Mouse (Mus musculus) lung, postnatal 4 days (tissue): ENCODE measurements around the gene Slc6a9.

Source experiments
- DNase-seq, 2 experiments: peaks; one replicate each; pipeline ENCODE4 v3.0.0; 2021

Gene Slc6a9

DNA sequence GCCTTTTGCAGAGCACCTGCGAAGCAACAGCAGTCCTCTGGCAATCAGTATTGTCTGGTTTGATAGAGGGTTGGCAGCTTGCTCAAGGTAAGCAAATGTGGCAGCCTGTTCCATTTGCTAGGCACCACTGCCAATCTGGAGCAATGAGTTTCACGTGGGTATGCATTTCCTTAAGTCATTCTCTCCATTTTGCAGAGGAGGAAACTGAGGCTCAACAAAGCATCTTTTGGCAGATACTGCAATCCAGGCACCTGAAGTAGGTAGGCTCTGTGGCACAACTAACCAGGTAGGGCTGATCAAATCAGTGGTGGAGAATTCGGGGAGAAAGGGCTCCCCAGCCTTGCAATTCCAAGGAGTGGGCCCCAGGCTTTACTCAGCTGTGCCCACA is at the start of gene Slc6a9:
Gene Slc6a9, plus strand, starts transcription at position 50 of the 388 bp plus-strand sequence.
- no peak for DNase-seq

DNA sequence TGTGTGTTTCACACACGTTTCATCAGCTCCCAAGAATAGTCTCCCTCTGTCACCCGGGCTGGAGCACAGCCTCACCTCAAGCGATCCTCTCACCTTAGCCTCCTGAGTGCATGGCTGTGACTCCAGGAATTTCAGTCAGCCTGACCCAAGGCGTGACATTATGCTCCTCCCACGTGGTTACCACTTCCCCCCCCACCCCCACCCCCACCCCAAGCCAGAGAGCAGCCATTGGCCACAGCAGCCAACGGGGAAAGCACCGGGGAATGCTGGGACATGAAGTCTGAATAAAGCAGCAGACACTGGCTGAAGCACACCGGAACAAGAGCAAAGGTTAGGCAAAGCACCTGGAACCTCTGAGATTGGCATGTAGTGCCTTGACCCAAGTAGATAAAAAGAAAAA is 47.3 kb upstream of the Slc6a9 start:
- DNase-seq = peak in 1 of 2 experiments; percentile 26

DNA sequence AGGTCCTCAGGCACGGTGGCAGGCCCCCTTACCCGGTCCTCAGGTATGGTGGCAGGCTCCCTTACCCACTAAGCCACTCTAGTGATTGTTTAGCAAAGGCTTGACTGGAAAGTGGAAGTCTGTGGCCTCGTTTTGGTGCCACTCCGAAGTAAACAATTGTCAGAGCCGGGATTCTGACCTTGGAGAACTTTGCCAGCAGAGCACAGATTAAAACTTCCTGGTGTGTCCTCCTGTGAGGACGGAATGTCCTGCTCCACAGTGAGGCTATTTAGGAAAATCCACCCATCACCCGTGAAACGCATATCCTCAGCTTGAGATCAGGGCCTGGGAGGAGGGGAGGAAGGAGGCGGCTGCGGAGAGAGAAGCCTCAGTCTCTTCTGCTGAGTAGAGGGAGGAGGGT is 46.0 kb upstream of the Slc6a9 start:
- DNase-seq = no peak

DNA sequence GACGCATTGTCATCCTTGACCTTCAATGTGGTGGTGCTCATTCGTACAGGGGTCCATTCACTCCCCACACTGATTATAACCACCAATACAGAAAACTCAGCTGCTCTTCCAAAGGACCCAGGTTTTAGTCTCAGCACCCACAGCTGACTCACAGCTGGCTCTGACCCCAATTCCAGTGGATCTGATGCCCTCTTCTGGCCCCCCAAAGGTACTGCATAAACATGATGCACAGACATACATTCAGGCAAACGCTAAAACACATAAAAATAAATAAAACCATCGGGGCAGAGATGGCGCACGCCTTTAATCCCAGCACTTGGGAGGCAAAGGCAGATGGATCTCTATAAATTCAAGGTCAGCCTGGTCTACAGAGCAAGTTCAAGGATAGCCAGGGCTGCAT is 34.4 kb upstream of the Slc6a9 start:
- no peak for DNase-seq

DNA sequence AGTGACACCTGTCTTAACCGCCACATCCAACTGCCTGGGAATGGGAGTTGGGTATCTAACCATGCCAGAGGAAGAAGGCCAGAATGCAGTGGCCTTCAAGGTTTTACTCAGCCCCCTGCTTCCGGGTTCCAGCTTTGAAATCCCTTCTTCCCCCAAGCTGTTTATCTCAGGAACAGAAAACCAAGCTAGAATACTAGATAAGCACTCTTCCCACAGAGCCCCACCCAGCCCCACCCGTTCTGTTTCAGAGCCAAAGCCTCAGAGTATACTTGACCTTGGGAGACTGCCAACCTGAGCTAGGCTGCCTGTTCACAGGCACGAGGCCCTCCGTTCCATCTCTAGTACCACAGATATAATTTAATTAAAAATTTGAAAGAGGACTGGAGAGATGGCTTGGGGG is 27.3 kb upstream of the Slc6a9 start:
- DNase-seq = no peak

DNA sequence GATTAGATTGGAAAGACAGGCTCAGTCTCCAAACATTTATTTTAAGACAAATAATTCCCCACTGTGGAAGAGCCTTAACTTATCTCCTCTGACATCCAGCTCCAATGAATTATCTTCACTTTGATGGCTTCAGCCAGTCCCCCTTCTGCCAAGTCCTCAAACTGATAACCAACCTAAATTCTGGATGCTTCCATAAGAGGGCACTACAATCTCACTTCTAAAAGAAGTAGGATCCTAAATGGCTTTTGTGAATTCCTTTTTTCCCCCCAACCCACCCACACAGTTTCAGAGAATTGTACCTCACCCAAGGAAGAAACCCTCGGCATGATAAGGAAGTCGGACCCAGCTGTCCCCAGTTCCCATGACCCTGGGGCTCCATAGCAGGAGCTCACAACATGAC is 23.4 kb upstream of the Slc6a9 start:
- DNase-seq = no peak

DNA sequence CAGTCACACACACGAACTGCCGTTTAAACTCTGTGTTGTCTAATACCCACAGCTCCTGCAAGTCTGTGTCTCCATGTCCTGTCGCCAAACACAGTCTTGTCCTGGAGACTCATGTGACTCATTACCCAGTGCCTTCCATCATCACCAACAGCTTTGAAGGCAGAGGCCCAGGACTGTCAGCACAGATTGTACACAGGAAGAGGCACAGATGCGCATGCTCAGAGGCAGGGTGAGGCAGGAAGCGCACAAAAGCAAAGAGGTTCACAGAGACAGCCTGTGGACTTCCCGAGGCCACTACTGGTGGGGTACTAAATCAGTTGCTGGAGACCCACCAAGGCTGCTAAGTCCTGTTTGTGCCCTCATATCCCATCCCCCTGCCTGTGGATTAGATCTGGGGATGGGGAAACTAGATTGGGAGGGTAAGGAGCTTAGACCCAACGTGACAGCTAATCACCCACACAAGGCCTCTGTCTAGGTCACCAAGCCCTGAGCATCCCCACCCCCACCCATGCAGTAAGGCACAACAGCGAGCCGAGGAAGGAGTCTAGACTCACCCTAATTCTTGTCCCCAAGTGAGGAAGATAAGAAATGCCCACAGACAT is 20.6 kb upstream of the Slc6a9 start:
- DNase-seq = peak; percentile 45 to 73

DNA sequence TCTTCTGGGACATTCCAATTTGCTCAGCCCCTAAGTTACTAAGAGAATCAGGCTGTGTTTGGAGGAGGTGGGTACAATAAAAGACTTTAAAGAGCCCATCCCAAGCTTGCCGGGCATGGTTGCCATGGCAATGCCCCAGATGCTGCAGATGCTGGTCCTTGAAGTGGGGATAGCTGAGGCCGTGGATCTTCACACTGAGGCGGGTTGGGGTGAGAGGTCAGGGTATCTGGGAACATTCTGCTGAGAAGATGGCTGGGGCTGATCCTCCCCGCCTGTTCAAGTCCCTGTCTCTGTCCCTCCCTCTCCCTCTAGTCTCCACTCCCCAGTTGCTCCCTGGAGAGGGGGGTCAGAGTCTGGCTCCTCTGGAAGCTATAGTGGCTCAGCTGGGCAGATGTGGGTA is 20.0 kb upstream of the Slc6a9 start:
- peak; percentile 18 to 68 for DNase-seq

DNA sequence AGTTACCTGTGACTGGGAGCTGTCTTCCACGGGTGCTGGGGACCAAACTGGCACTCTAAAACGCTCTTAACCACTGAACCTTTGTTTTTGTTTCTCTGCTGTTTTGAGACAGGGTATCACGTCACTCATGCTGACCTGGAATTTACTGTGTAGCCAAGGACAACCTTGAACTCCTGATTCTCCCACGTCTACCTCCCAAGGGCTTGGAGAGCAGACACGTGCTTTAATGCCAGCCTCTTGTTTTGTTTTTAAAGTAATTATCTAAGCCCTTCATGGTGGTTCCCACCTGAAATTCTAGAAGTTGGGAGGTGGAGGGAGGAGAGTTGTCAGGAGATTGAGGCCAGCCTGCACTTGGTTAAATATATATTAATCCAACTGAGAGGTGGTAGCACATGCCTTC is 17.5 kb upstream of the Slc6a9 start:
- no peak for DNase-seq

DNA sequence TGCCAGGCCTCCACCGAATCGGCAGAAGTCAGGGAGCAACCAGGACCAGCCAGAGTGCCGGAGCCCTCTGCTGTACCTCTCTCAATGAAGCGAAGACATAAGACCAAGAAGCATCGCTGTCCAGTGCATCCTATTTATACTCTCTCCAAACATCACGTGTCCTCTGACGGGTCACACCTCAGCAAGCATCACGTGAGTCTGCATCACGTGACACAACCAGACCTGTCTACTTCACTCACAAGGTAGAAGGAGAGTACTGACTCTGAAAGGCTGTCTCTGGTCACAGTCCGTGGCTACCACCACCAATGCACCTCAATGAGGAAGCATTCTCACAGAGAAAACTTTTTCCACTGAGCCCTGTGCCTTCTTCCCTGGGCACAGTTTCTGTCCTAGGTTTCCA is 16.3 kb upstream of the Slc6a9 start:
- DNase-seq = no peak

DNA sequence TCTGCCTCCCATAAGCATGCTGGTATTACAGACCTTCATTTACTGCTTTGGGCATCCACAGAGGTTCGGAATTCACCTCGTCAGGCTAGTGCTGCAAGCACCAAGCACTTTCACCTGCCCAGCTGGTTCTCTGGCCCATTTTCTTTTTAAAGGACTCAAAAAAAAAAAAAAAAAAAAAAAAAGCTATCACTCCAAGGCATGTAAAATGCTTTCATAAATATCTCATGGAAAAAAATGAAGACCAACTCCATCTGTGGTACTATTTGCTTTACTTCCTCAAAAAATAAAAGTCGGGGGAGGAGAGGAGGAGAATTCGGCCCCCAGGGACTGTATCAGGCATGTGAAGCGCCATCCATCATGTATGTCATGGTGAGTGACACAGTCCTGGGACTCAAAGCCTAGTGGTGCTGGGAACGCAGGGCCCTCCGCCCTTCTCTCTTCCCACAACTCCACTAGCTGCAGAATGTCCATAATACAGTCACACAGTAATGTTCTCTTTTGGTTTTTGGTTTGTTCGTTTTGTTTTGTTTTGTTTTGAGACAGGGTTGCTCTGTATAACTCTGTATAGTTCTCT is 5.6 kb upstream of the Slc6a9 start:
- no peak for DNase-seq

DNA sequence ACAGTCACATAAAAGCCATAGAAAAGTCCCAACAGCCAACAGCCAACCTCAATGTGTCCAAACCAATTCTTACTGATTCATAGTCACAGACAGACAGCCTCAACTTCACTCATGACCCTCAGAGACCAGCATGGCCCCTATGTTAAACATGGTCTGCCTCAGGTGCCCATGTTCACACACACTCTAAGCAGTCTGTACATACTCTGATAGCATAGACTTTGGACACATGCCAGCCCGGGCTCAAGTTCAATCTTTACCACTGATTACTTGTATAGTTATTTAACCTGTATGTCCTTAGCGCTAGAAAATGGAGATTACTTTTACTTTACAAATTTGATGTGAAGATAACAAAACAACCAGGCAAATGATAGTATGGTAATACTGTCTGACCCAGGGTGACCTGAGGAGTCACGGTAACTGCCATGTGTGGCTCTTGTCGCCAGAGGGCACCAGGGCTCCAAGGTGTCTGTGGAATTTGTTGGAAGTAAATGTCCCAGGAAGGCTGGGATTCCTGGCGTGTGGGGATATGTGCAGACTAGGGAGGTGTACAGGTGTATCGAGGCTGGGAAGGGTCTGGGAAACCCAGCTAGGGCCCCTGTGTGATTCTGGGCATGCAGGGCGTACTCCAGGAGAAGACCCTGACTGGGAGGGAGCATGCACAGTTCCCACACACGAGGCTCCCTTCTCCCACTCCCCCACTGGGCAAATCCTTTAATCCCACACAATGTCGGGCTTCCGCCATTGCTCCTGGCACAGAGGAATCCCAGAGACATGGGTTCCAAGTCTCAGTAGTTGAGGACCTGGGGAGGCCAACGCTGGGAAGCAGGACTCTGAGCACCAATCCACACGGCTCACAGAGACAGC is 4.8 kb upstream of the Slc6a9 start:
- DNase-seq = peak; percentile 59 to 77

DNA sequence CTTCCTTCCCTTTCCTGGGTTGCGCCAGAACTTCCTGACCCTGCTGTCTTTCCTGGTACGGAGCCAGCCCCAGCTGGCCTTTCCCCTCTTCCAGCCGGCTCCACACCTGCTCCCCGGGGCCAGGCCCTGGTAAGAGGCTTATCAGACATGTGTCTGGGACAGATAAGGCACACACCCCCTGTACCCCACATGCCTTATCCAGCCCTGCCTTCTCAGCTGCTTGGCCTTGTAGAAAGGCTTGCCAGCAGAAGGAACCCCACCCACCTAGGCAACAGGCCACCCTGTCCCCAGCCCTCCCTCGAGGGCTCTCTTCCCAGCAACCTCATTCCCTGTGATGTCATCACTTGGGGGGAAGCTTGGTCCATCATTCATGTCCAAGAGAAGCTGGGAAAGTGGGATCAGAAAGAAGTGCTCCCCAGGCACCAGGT is 4.2 kb upstream of the Slc6a9 start:
- peak; percentile 38 to 69 for DNase-seq

DNA sequence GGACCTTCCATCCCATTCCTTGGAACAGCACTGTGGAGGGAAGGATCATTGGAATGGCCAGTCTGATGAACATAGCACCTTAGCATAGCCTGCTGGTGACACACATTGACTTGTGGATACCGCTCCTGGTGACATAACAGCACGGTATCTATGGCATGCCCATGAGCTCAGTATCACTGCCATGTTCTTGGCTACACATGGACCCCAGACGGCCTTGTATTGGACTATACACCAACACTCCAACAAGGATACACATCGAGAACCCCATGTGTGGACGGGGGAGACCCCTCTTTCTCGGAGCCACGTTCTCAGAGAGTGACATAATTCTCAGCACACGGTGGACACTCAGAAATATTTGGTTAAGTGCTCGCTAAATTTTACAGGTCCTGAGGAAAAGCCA is 3.5 kb upstream of the Slc6a9 start:
- DNase-seq = no peak

DNA sequence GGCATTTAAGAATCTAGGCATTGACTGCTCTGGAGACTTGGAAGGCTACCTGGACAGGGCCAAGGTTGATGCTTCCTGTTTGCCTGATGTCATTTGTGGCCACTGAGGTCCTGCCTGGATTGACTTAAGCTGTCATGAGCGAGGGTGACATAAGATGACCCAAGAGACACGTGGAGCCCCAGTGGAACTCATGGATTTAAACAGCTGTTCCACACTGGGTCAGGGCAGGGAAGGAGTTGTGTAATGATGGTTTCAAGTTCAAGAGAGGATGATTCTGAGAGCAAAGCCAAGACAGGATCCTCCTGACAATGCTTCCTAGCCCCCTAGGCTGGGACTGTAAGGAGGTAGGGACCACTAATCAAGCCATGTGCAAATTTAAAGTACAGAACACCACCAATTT is 2.8 kb upstream of the Slc6a9 start:
- no peak for DNase-seq

DNA sequence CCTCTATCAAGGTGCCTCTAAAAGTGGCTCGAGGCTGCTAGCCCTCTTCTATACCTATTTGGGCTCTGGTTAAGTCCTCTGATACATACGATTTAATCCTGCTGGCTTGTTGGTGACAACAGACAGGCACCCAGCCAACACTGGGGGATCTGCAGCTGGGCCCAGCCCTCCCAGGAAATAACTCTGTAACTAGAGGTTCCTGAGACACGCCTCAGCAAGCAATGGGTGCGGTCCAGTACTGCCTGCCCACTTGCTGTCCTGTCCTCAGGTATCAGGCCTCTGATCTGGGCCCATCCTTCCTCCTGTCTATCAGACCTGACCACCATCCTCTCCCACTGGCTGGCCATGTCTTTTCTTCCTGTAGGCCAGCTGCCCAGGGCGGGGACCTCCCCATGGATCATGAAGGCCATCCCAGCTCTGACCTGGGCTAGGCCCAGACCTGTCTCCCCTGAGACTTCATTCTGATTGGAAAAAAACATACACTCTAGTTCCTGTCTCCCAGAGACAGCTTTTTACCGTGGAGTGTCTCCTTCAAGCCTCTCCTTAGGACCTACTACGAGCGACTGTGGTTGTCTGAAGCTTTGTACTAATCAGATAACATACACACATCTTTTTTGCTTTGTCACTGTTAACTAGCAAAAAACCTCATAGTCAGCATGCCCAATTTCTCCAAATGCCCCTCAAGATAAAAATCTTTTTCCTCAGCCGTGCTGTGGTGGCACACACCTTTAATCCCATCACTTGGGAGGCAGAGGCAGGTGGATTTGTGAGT is 2.2 kb upstream of the Slc6a9 start:
- DNase-seq = peak; percentile 26 to 56

DNA sequence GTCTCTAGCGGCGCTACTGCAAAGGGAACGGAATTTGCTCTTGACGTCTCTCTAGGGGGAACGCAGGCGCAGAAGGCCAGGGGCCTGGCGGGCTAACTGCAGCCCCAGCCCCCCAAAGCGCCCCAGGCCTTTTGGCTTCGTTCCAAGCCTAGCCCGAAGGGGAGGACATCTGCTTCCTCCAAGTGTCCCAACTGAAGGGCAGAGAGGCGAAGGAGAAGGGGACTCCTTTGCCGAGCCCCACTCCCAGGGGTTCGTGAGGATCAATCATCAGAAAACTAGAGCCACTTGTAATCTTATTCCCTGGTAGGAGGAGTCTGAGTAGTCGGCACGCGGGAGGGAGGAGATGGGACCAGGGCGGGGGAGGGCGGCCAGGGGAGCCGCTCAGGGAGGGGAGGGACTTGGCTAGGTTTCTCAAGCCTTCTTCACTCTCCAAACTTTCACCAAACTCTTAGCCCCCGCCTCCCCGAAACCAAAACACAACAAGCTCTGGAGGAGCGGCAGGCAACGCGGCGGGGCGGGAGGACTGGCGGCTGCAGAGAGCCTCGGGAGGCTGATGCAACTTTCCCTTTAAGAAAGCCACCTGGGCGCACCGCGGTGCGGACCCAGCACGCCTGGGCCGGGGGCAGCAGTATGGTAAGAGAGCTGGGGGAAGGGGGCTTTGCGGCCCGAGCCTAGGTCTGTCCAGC is 682 bp downstream of the Slc6a9 start:
- DNase-seq = peak; percentile 83 to 87

DNA sequence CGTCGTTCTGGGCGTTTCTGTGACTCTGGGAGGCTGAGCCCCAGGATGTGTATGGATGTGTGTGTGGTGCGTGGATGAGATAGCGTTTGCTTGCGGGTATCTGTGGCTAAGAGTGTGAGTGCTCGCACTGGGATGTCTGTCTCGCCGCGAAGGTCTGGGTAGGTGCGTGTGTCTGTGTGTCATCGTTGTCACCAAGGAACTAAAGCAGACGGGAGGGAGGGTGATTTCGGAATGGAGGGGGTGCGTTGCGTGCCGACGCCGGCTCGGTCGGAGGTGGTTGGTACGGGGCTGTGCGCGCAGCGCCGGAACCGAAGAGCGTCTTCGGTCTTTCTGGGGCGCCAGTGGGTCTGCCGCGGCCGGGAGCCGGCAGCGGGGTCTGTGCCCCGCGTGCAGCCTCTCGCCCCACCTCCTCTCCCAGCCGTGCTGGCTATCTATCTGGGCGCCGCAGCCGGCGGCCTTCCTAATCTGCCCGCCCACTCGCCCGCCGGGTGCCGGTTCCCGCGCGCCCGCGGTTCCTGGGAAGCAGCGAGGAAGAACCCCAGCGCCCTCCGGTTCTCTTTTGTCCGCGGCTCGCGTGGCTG is 1.3 kb downstream of the Slc6a9 start:
- peak; percentile 59 to 66 for DNase-seq

DNA sequence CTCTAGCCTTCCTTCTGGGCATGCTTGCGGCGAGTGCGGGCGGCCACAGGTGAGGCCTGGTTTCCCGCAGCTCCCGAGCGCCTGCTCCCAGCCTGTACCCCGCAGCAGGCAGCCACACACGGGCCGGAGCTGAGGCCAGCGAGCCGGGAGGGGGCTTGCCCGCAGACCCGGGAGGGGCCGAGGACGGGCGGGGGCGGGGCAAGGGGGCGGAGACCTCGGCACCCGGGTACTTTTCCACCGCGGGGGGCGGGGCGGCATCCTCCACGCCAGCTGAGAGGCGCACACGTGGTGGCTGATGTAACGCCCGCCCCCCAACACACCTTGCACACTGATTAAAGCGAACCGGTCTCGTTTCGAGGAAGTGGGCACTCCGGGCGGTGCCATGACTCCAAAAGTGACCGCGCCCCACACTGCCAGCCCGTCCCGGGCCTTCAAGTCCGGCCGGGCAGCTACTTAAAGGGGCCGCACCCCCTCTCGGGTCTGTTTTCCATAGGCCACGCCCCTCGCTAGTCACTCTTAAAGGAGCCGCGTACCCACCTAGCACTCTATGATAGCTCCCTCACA is 2.0 kb downstream of the Slc6a9 start:
- peak; percentile 91 to 95 for DNase-seq

DNA sequence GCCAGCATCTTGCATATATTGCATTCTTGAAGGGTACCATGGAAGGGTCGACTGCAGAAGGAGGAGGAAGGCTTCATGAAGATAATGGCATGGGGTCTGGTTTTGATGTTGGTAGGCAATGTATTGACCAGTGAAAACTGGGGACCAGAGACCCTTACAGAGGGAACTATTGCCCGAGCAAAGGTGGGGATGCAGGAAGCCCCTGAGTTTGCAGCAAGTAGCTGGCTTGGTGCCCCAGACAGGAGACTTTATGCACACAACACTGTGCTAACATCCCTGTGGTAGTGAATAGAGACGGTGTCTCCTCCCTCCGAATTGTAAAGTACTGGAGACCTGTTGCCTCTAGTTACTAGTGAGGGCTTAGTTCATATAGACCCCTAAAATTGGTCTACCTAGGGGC is 3.0 kb downstream of the Slc6a9 start:
- no peak for DNase-seq

DNA sequence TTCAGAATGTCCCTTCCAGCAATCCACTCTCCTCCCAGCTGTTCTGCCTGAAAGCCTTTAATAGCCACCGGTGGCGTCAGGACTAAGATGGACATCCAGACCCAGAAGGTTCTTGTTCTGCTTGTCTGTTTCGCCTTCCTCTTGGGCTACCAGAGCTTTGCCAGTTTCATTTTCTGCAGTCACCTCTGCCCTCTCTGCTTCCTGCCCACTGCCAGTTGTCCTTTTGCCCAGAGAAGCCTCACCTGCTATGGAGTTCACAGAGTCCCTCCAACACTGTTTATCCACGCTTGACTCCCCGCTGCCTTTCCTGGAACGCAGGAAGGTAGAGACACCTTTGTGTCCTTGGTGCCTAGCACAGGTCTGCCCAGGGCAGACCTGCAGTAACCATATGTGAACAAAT is 5.1 kb downstream of the Slc6a9 start:
- no peak for DNase-seq

DNA sequence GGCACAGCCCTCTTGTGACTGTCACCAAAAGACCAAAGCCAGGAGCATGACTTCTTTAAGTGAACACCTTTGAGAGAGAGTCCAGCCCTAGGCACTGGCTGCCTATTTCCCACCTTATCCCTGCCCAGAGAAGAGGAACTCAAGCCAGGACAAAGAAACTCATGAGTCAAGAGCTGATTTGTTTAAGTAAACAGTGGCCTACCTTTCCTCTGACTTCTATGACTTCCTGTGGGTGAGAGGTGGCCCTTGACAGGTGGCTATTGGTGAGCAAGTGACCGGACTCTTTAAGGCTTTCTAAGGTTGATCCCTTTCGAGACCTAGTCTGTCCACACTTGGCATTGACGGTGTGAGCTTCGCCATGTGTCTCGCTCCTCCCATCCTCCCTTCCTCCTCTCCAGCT is 6.5 kb downstream of the Slc6a9 start:
- no peak for DNase-seq
